Mouse (Mus musculus): ENCODE data around the gene Ppp1r26. TPM values are rescaled to one million over a fixed set of nuclear protein-coding genes. Genes with fewer than 3 reads are reported as not detected.
"Not testable (repeated sequence)": the region's sequence is repeated elsewhere in the genome, so short reads cannot be mapped to it uniquely, and the experiment has no call there.

The Ppp1r26 gene
- polyA plus RNA-seq, 1 experiment from 2014 or later, result 6.2 TPM

GRCm38 (mm10) chr2:28472011-28472410 is 25.4 kb downstream of the Ppp1r26 start:
- Histone ChIP-seq H3K36me3 (ENCODE audit: control insufficient read depth, insufficient read depth, low read length) (peaks cover 31% of the 10 kb centered on the region), H3K9me3 (ENCODE audit: control insufficient read depth, low read length) (peaks cover 12% of the 10 kb centered on the region; the same call in 1 of the 2 replicates)
- not testable (repeated sequence) for H3K4me3 ChIP-seq (ENCODE audit: low read length); ATAC-seq (ENCODE audit: low FRiP score, low TSS enrichment); H3K27me3 ChIP-seq (ENCODE audit: control insufficient read depth, insufficient read depth, low read length); H3K9ac ChIP-seq (ENCODE audit: low read depth, low read length); H3K4me1 ChIP-seq (ENCODE audit: control insufficient read depth, insufficient read depth, low read length); H3K27ac ChIP-seq (ENCODE audit: low read depth, low read length); H3K4me2 ChIP-seq (replicated peaks; ENCODE audit: low read depth, low read length)
- WGBS, result 95% methylated on average over 8 of the region's 8 CpGs

GRCm38 (mm10) chr2:28477993-28478392 is 31.4 kb downstream of the Ppp1r26 start:
- H3K4me1 ChIP-seq (ENCODE audit: control insufficient read depth, insufficient read depth, low read length); H3K9me3 ChIP-seq (ENCODE audit: control insufficient read depth, low read length); H3K27ac ChIP-seq (ENCODE audit: low read depth, low read length); H3K27me3 ChIP-seq (ENCODE audit: control insufficient read depth, insufficient read depth, low read length); H3K4me2 ChIP-seq (replicated peaks; ENCODE audit: low read depth, low read length); H3K4me3 ChIP-seq (ENCODE audit: low read length); ATAC-seq (ENCODE audit: low FRiP score, low TSS enrichment); H3K36me3 ChIP-seq (ENCODE audit: control insufficient read depth, insufficient read depth, low read length); H3K9ac ChIP-seq (ENCODE audit: low read depth, low read length): not testable (repeated sequence)
- 88% methylated on average over 5 of the region's 5 CpGs for WGBS

GRCm38 (mm10) chr2:28479208-28480204 is 32.9 kb downstream of the Ppp1r26 start:
- ATAC-seq (ENCODE audit: low FRiP score, low TSS enrichment), result no peak
- Histone ChIP-seq H3K36me3 (ENCODE audit: control insufficient read depth, insufficient read depth, low read length) (no peaks in the 10 kb centered on the region), H3K4me1 (ENCODE audit: control insufficient read depth, insufficient read depth, low read length) (no peaks in the 10 kb centered on the region), H3K4me2 (replicated peaks; ENCODE audit: low read depth, low read length) (no peak overlapping the region), H3K4me3 (ENCODE audit: low read length) (no peak overlapping the region), H3K9me3 (ENCODE audit: control insufficient read depth, low read length) (no peaks in the 10 kb centered on the region), H3K27me3 (ENCODE audit: control insufficient read depth, insufficient read depth, low read length) (no peaks in the 10 kb centered on the region), H3K9ac (ENCODE audit: low read depth, low read length) (no peak overlapping the region), H3K27ac (ENCODE audit: low read depth, low read length) (no peak overlapping the region)
- 76% methylated on average over 20 of the region's 20 CpGs for WGBS

- 66% methylated on average over 2 of the region's 2 CpGs for WGBS
- H3K27ac ChIP-seq (ENCODE audit: low read depth, low read length), result no peak overlapping the region
Measured at GRCm38 (mm10) chr2:28483861-28484260, 37.3 kb downstream of the Ppp1r26 start.

GRCm38 (mm10) chr2:28494521-28494920 is 47.9 kb downstream of the Ppp1r26 start:
- no peak overlapping the region for H3K27ac ChIP-seq (ENCODE audit: low read depth, low read length)
- no peak overlapping the region for H3K4me2 ChIP-seq (replicated peaks; ENCODE audit: low read depth, low read length)
- H3K27me3 ChIP-seq (ENCODE audit: control insufficient read depth, insufficient read depth, low read length), result no peaks in the 10 kb centered on the region
- H3K4me1 ChIP-seq (ENCODE audit: control insufficient read depth, insufficient read depth, low read length), result no peaks in the 10 kb centered on the region
- WGBS, result 78% methylated on average over 2 of the region's 2 CpGs
- no peak overlapping the region for H3K9ac ChIP-seq (ENCODE audit: low read depth, low read length)
- no peaks in the 10 kb centered on the region for H3K36me3 ChIP-seq (ENCODE audit: control insufficient read depth, insufficient read depth, low read length)
- H3K4me3 ChIP-seq (ENCODE audit: low read length), result no peak overlapping the region
- H3K9me3 ChIP-seq (ENCODE audit: control insufficient read depth, low read length), result no peaks in the 10 kb centered on the region
- ATAC-seq (ENCODE audit: low FRiP score, low TSS enrichment), result no peak

More at GRCm38 (mm10) chr2:28483861-28484260, 37.3 kb downstream of the Ppp1r26 start:
- no peaks in the 10 kb centered on the region for H3K27me3 ChIP-seq (ENCODE audit: control insufficient read depth, insufficient read depth, low read length)
- H3K9me3 ChIP-seq (ENCODE audit: control insufficient read depth, low read length), result no peaks in the 10 kb centered on the region
- H3K36me3 ChIP-seq (ENCODE audit: control insufficient read depth, insufficient read depth, low read length), result no peaks in the 10 kb centered on the region
- no peak overlapping the region for H3K9ac ChIP-seq (ENCODE audit: low read depth, low read length)
- no peaks in the 10 kb centered on the region for H3K4me1 ChIP-seq (ENCODE audit: control insufficient read depth, insufficient read depth, low read length)
- no peak overlapping the region for H3K4me2 ChIP-seq (replicated peaks; ENCODE audit: low read depth, low read length)
- H3K4me3 ChIP-seq (ENCODE audit: low read length), result no peak overlapping the region
- no peak for ATAC-seq (ENCODE audit: low FRiP score, low TSS enrichment)

- ATAC-seq (ENCODE audit: low FRiP score, low TSS enrichment), result no peak
- H3K4me2 ChIP-seq (replicated peaks; ENCODE audit: low read depth, low read length), result peak overlapping the region; percentile 15
- no peaks in the 10 kb centered on the region for H3K36me3 ChIP-seq (ENCODE audit: control insufficient read depth, insufficient read depth, low read length)
- H3K27me3 ChIP-seq (ENCODE audit: control insufficient read depth, insufficient read depth, low read length), result no peaks in the 10 kb centered on the region
- 64% methylated on average over 14 of the region's 14 CpGs for WGBS
- H3K4me1 ChIP-seq (ENCODE audit: control insufficient read depth, insufficient read depth, low read length), result no peaks in the 10 kb centered on the region
- H3K4me3 ChIP-seq (ENCODE audit: low read length), result no peak overlapping the region
- H3K27ac ChIP-seq (ENCODE audit: low read depth, low read length), result peak overlapping the region; percentile 44; the same call in 1 of the 2 replicates
- H3K9ac ChIP-seq (ENCODE audit: low read depth, low read length), result no peak overlapping the region
- H3K9me3 ChIP-seq (ENCODE audit: control insufficient read depth, low read length), result no peaks in the 10 kb centered on the region
Measured at GRCm38 (mm10) chr2:28495207-28495756, 48.7 kb downstream of the Ppp1r26 start.

GRCm38 (mm10) chr2:28495801-28496595 is 49.4 kb downstream of the Ppp1r26 start:
- Histone ChIP-seq H3K36me3 (ENCODE audit: control insufficient read depth, insufficient read depth, low read length) (no peaks in the 10 kb centered on the region), H3K27me3 (ENCODE audit: control insufficient read depth, insufficient read depth, low read length) (no peaks in the 10 kb centered on the region), H3K4me2 (replicated peaks; ENCODE audit: low read depth, low read length) (peak overlapping the region; percentile 15), H3K9ac (ENCODE audit: low read depth, low read length) (no peak overlapping the region), H3K4me3 (ENCODE audit: low read length) (no peak overlapping the region), H3K4me1 (ENCODE audit: control insufficient read depth, insufficient read depth, low read length) (no peaks in the 10 kb centered on the region), H3K9me3 (ENCODE audit: control insufficient read depth, low read length) (no peaks in the 10 kb centered on the region), H3K27ac (ENCODE audit: low read depth, low read length) (peak overlapping the region; percentile 87)
- ATAC-seq (ENCODE audit: low FRiP score, low TSS enrichment), result peak; percentile 78
- WGBS, result 64% methylated on average over 16 of the region's 16 CpGs

- Histone ChIP-seq H3K4me2 (replicated peaks; ENCODE audit: low read depth, low read length) (peak within 1 kb of the TSS; percentile 21), H3K36me3 (ENCODE audit: control insufficient read depth, insufficient read depth, low read length) (no peaks in the 10 kb centered on the region), H3K4me1 (ENCODE audit: control insufficient read depth, insufficient read depth, low read length) (no peaks in the 10 kb centered on the region), H3K27me3 (ENCODE audit: control insufficient read depth, insufficient read depth, low read length) (no peaks in the 10 kb centered on the region), H3K9ac (ENCODE audit: low read depth, low read length) (peak within 1 kb of the TSS; percentile 1; the same call in 1 of the 2 replicates), H3K9me3 (ENCODE audit: control insufficient read depth, low read length) (no peaks in the 10 kb centered on the region), H3K27ac (ENCODE audit: low read depth, low read length) (peak within 1 kb of the TSS; percentile 87), H3K4me3 (ENCODE audit: low read length) (peak within 1 kb of the TSS; percentile 13; the same call in 1 of the 2 replicates)
- 65% methylated on average over 5 of the region's 5 CpGs for WGBS
- peak; percentile 73 for ATAC-seq (ENCODE audit: low FRiP score, low TSS enrichment)
Measured at GRCm38 (mm10) chr2:28496671-28497070, 50.1 kb downstream of the Ppp1r26 start, which contains the start of gene Gbgt1. Gbgt1 (plus strand) TSS chr2:28496891.

Data from kidney, embryonic 14.5 days (tissue).